Mouse (Mus musculus): ENCODE results near the gene Gm30191. TPM values are rescaled to one million over a fixed set of nuclear protein-coding genes. Genes with fewer than 3 reads are reported as not detected.

The Gm30191 gene
- not detected in 2 replicates for polyA plus RNA-seq (2015; fragmentation: Nextera tagmentation; extraction: Ambion mirVana)

DNA sequence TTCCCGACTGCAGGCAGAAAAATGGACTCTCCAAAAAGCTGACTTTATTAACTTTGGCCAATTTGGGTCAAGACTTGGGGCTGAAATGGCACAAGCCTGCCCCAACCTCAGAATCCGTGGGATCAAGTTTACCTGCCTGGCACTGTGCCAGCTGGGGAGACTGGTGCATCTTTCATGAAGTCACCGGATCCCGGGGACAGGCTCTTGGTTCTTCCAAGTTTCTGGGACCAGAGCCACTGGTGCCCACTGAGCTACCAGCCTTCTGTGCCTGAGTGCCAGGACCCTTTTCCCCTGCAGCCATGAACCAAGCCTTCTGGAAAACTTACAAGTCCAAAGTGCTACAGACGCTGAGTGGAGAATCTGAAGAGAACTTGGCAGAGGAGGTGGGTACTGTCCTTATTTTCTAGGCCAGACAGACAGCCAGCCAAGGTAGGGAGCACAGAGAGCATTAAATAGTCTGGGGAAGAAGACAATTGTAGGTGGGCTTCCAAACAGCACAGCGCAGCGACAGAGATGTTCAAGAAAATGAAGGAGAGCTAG, at the start of gene Gm30191:
TSS of gene Gm30191 (plus strand) at position 217 of the 540 bp plus-strand sequence.
- Histone ChIP-seq H3K27ac (ENCODE audit: low read length) (no peak within 1 kb of the TSS), H3K9me3 (ENCODE audit: control insufficient read depth, low read length) (no peaks in the 10 kb centered on the region), H3K27me3 (ENCODE audit: control insufficient read depth, insufficient read depth, low read depth, low read length) (peaks cover 37% of the 10 kb centered on the region), H3K4me3 (ENCODE audit: low read length) (peak within 1 kb of the TSS; percentile 88), H3K9ac (ENCODE audit: low read length) (peak within 1 kb of the TSS; percentile 86), H3K36me3 (ENCODE audit: control insufficient read depth, insufficient read depth, low read length) (no peaks in the 10 kb centered on the region), H3K4me1 (replicated peaks; ENCODE audit: control insufficient read depth, insufficient read depth, low read length) (peaks cover 24% of the 10 kb centered on the region), H3K4me2 (ENCODE audit: low read depth, low read length) (peak within 1 kb of the TSS; percentile 82)
- 68% methylated on average over 7 of the region's 7 CpGs for WGBS
- no peak for ATAC-seq (ENCODE audit: low read depth)

DNA sequence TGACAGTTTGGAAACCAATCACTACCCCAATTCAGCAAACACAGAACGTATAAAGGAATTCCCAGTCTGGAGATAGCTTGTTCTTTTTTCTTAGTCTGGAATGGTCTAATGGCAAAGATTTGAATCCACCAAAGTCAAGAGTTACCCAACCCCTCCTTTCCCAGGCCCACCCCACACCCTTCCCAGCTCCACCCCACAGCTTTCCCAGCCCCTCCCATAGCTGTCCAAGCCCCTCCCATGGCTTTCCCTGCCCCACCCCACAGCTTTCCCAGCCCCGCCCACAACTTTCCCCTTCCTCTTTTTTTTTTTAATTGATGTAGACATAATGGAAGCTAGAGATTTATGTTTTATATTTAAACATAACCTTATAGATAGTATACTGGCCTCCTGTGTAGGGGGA, 47.4 kb upstream of the Gm30191 start:
- H3K4me1 ChIP-seq (replicated peaks; ENCODE audit: control insufficient read depth, insufficient read depth, low read length) = no peaks in the 10 kb centered on the region
- no peak overlapping the region for H3K27ac ChIP-seq (ENCODE audit: low read length)
- ATAC-seq (ENCODE audit: low read depth) = no peak
- no peaks in the 10 kb centered on the region for H3K36me3 ChIP-seq (ENCODE audit: control insufficient read depth, insufficient read depth, low read length)
- no peak overlapping the region for H3K9ac ChIP-seq (ENCODE audit: low read length)
- H3K4me2 ChIP-seq (ENCODE audit: low read depth, low read length) = no peak overlapping the region
- 64% methylated on average over 2 of the region's 2 CpGs for WGBS
- H3K9me3 ChIP-seq (ENCODE audit: control insufficient read depth, low read length) = no peaks in the 10 kb centered on the region
- H3K27me3 ChIP-seq (ENCODE audit: control insufficient read depth, insufficient read depth, low read depth, low read length) = no peaks in the 10 kb centered on the region
- no peak overlapping the region for H3K4me3 ChIP-seq (ENCODE audit: low read length)

DNA sequence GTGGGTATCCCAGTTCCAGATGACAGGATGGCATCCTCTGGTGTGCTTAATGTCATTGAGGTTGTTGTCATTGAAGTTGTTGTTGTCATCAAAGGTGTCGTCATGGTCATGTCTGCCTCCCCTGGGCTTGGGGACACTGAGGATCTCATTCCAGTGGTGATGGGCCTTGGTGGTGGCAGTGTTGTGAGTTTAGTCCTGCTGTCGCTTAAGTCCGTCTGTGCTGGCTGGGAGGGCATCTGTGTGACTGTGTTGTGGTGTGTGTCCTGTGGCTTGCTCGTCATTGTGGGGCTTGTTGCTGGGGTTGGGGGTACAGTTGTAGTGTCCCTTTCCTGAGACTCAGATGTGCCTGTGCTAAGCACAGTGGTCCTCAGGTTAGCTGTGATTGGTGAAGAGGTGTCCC, 43.8 kb upstream of the Gm30191 start, which contains the start of gene Gm7534:
TSS of gene Gm7534 (minus strand) at position 101 of the 400 bp plus-strand sequence.
- WGBS = 88% methylated on average over 4 of the region's 4 CpGs
- Histone ChIP-seq H3K9me3 (ENCODE audit: control insufficient read depth, low read length) (no peaks in the 10 kb centered on the region), H3K9ac (ENCODE audit: low read length) (no peak within 1 kb of the TSS), H3K4me2 (ENCODE audit: low read depth, low read length) (no peak within 1 kb of the TSS), H3K27me3 (ENCODE audit: control insufficient read depth, insufficient read depth, low read depth, low read length) (no peaks in the 10 kb centered on the region), H3K4me1 (replicated peaks; ENCODE audit: control insufficient read depth, insufficient read depth, low read length) (no peaks in the 10 kb centered on the region), H3K36me3 (ENCODE audit: control insufficient read depth, insufficient read depth, low read length) (no peaks in the 10 kb centered on the region), H3K27ac (ENCODE audit: low read length) (no peak within 1 kb of the TSS), H3K4me3 (ENCODE audit: low read length) (no peak within 1 kb of the TSS)
- no peak for ATAC-seq (ENCODE audit: low read depth)

DNA sequence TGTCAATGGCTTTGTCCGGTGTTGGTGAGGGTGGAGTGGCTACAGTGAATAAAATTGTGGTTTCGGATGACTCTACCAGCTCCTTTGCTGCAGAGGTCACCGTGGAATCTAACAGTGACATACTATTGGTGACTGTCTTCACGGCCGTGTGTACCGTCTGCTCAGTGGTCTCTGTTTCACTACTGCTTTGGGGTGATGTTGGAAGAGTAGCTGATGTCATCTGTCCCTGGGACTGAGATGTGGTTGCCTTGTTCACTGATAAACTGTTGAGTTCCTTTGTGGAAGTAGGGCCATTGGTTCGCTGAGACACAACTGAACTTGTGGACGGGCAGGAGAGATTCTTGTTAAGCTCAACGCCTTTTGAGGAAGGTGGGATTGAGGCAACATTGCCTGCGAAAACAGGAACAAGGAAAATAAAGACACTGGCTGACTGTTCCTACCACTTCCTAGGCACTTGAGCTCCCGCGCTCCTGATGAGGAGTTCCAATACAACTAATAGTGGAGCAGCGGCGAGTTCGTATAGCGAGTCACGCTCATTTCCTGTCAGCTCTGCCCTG, 43.3 kb upstream of the Gm30191 start:
- no peaks in the 10 kb centered on the region for H3K9me3 ChIP-seq (ENCODE audit: control insufficient read depth, low read length)
- H3K9ac ChIP-seq (ENCODE audit: low read length) = no peak overlapping the region
- 80% methylated on average over 17 of the region's 17 CpGs for WGBS
- H3K27ac ChIP-seq (ENCODE audit: low read length) = no peak overlapping the region
- H3K4me2 ChIP-seq (ENCODE audit: low read depth, low read length) = no peak overlapping the region
- no peaks in the 10 kb centered on the region for H3K27me3 ChIP-seq (ENCODE audit: control insufficient read depth, insufficient read depth, low read depth, low read length)
- no peaks in the 10 kb centered on the region for H3K4me1 ChIP-seq (replicated peaks; ENCODE audit: control insufficient read depth, insufficient read depth, low read length)
- no peak overlapping the region for H3K4me3 ChIP-seq (ENCODE audit: low read length)
- ATAC-seq (ENCODE audit: low read depth) = no peak
- no peaks in the 10 kb centered on the region for H3K36me3 ChIP-seq (ENCODE audit: control insufficient read depth, insufficient read depth, low read length)

DNA sequence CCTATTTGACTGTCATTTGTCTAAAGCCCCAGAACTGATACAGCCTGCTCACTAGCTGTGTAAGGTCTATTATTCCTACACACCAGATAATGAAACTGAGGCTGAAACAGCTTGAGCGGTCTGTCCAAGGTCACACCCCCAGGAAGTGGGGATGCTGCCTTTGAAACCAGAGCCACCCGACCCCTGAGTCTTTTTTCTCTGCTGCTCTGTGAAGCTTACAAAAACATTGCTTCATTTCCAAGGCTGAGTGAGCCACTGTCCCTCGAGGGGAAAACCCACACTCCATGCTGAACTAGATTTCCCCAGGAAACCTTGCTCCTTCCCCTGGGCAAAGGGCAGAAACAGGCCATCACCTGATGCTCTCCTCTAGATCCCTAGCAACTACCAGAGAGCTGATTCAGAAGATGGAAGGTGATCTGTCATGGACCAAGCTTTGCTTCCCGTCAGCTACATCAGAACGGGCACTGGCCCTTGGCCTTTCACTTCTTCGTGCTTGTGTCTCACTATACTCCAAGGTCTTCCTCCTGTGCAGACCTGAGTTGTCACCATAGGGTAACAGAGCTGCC, 40.2 kb upstream of the Gm30191 start:
- no peaks in the 10 kb centered on the region for H3K27me3 ChIP-seq (ENCODE audit: control insufficient read depth, insufficient read depth, low read depth, low read length)
- no peak for ATAC-seq (ENCODE audit: low read depth)
- no peak overlapping the region for H3K4me3 ChIP-seq (ENCODE audit: low read length)
- WGBS = 49% methylated on average over 6 of the region's 6 CpGs
- no peaks in the 10 kb centered on the region for H3K36me3 ChIP-seq (ENCODE audit: control insufficient read depth, insufficient read depth, low read length)
- no peaks in the 10 kb centered on the region for H3K9me3 ChIP-seq (ENCODE audit: control insufficient read depth, low read length)
- H3K4me1 ChIP-seq (replicated peaks; ENCODE audit: control insufficient read depth, insufficient read depth, low read length) = no peaks in the 10 kb centered on the region
- no peak overlapping the region for H3K9ac ChIP-seq (ENCODE audit: low read length)
- H3K27ac ChIP-seq (ENCODE audit: low read length) = no peak overlapping the region
- H3K4me2 ChIP-seq (ENCODE audit: low read depth, low read length) = no peak overlapping the region

DNA sequence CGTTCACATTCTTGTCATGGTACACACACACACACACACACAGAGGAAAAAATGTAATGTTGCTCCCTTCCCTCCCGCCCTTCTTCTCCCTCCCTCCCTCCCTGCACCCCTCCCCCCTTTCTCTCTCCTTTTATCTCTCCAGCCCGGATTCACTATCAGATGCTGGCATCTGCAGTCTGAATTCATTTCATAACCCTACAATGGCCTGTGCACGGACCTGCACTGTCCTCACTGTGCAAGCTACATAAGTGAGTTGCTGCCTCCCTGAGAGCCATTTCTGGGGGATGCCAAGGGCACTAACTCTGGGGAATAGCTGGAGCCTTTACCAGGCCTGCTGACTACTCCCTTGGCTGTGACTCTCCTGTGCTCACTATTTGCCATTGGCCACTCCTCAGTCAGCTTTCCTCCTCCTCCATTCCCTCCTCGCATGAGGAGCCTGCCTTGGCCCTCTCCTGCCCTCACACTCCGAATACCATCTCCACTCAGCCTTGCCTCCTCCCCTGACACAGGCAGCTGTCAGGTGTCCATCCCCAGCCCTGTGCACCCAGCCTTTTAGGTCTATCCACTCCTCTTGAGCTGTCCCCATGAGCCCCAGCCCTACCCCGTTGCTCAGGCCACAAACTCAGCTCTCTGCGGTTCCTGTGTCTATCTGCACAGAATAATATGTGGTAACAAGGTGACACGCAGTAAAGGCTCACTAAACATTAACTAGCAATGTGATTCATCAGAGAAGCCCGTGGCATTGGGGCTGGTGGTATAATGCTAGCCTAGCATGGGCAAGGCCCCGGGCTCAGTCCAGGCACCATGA, 23.7 kb upstream of the Gm30191 start:
- 43% methylated on average over 11 of the region's 11 CpGs for WGBS
- H3K4me2 ChIP-seq (ENCODE audit: low read depth, low read length) = no peak overlapping the region
- ATAC-seq (ENCODE audit: low read depth) = no peak
- H3K36me3 ChIP-seq (ENCODE audit: control insufficient read depth, insufficient read depth, low read length) = no peaks in the 10 kb centered on the region
- no peaks in the 10 kb centered on the region for H3K27me3 ChIP-seq (ENCODE audit: control insufficient read depth, insufficient read depth, low read depth, low read length)
- no peaks in the 10 kb centered on the region for H3K9me3 ChIP-seq (ENCODE audit: control insufficient read depth, low read length)
- no peaks in the 10 kb centered on the region for H3K4me1 ChIP-seq (replicated peaks; ENCODE audit: control insufficient read depth, insufficient read depth, low read length)
- no peak overlapping the region for H3K9ac ChIP-seq (ENCODE audit: low read length)
- no peak overlapping the region for H3K27ac ChIP-seq (ENCODE audit: low read length)
- H3K4me3 ChIP-seq (ENCODE audit: low read length) = no peak overlapping the region

DNA sequence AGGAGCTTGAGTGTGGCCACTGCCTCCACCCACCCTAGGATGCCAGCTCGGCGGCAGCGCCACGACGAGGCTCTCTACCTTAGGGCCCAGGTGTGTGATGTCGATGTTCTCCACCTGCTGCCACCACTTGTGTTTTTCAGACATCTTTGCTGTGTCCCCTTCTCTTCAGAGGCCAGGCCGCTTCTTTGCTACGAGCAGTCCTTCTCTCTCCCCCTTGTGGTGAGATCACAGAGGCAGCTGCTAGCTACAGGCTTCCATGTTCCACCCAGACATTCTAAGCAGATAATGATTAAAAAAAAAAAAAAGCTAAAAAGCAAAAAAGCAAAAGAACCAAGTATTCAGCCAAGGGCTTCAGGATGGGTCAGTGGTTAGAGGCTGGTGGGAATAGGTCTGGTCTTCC, 19.5 kb upstream of the Gm30191 start, which contains the start of gene Catsper4:
TSS of gene Catsper4 (minus strand) at position 190 of the 400 bp plus-strand sequence.
- Histone ChIP-seq H3K27ac (ENCODE audit: low read length) (no peak within 1 kb of the TSS), H3K4me3 (ENCODE audit: low read length) (no peak within 1 kb of the TSS), H3K4me2 (ENCODE audit: low read depth, low read length) (no peak within 1 kb of the TSS), H3K9ac (ENCODE audit: low read length) (no peak within 1 kb of the TSS), H3K9me3 (ENCODE audit: control insufficient read depth, low read length) (no peaks in the 10 kb centered on the region), H3K4me1 (replicated peaks; ENCODE audit: control insufficient read depth, insufficient read depth, low read length) (no peaks in the 10 kb centered on the region), H3K36me3 (ENCODE audit: control insufficient read depth, insufficient read depth, low read length) (no peaks in the 10 kb centered on the region), H3K27me3 (ENCODE audit: control insufficient read depth, insufficient read depth, low read depth, low read length) (no peaks in the 10 kb centered on the region)
- ATAC-seq (ENCODE audit: low read depth) = no peak
- 64% methylated on average over 8 of the region's 8 CpGs for WGBS

DNA sequence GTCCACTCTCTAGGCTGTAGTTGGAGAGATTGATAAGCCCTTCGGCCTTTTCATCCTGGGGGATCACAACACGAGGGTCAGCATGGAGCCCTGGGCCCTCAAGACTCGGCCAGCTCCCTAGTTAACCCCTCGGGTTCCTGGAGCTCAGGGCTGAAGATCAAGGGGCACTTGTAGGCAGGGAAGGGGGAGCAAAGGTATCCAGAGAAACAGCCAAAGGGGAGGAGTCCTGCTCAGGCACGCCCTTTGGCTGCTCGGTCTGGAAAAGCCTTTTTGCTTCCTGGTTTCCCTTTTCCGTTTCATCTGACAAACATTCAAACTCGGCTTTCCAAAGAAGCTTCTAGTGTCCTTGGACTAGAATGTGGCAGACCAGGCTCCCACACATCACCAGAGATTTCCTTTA, 16.3 kb upstream of the Gm30191 start:
- H3K4me2 ChIP-seq (ENCODE audit: low read depth, low read length) = no peak overlapping the region
- 23% methylated on average over 8 of the region's 8 CpGs for WGBS

DNA sequence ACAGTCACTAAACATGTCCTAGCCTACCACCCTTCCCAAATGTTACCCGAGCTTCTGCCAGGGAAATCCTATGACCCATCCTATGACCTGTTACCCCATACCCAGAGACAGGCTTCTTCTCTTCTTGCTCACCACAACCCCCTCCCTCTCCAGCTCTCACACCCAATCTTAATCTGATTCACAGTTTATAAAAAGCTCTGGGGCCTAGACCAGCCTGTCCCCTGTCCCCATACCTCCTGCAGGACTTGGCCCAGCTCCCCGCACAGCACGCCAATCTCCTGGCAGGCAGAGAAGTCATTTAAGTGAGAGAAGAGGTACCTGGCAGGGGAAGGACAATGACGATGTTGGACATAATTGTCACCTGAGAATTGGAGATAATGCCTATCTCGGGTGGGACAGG, 11.9 kb upstream of the Gm30191 start:
- Histone ChIP-seq H3K27ac (ENCODE audit: low read length) (no peak overlapping the region), H3K4me2 (ENCODE audit: low read depth, low read length) (no peak overlapping the region), H3K36me3 (ENCODE audit: control insufficient read depth, insufficient read depth, low read length) (no peaks in the 10 kb centered on the region), H3K9me3 (ENCODE audit: control insufficient read depth, low read length) (no peaks in the 10 kb centered on the region), H3K4me3 (ENCODE audit: low read length) (no peak overlapping the region), H3K4me1 (replicated peaks; ENCODE audit: control insufficient read depth, insufficient read depth, low read length) (peaks cover 10% of the 10 kb centered on the region; the same call in 1 of the 2 replicates), H3K27me3 (ENCODE audit: control insufficient read depth, insufficient read depth, low read depth, low read length) (no peaks in the 10 kb centered on the region; the same call in 1 of the 2 replicates), H3K9ac (ENCODE audit: low read length) (no peak overlapping the region)
- no peak for ATAC-seq (ENCODE audit: low read depth)
- 79% methylated on average over 5 of the region's 5 CpGs for WGBS

More for the DNA sequence above, 16.3 kb upstream of the Gm30191 start:
- Histone ChIP-seq H3K27ac (ENCODE audit: low read length) (no peak overlapping the region), H3K4me3 (ENCODE audit: low read length) (no peak overlapping the region), H3K9me3 (ENCODE audit: control insufficient read depth, low read length) (no peaks in the 10 kb centered on the region), H3K36me3 (ENCODE audit: control insufficient read depth, insufficient read depth, low read length) (no peaks in the 10 kb centered on the region), H3K27me3 (ENCODE audit: control insufficient read depth, insufficient read depth, low read depth, low read length) (no peaks in the 10 kb centered on the region), H3K4me1 (replicated peaks; ENCODE audit: control insufficient read depth, insufficient read depth, low read length) (no peaks in the 10 kb centered on the region), H3K9ac (ENCODE audit: low read length) (no peak overlapping the region)
- no peak for ATAC-seq (ENCODE audit: low read depth)

All from lung, embryonic 16.5 days (tissue).